Mouse (Mus musculus) thymus, postnatal 0 days (tissue): ENCODE data around the gene Pgpep1. TPM values are rescaled to one million over a fixed set of nuclear protein-coding genes. Genes with fewer than 3 reads are reported as not detected.

Source experiments
- DNase-seq: peaks from one replicate; pipeline ENCODE4 v3.0.0-alpha.2; 2015; ENCODE audit warnings: low spot score
- polyA plus RNA-seq: library from polyadenylated mRNA; unstranded; fragments of >200 nt; fragmentation: Nextera tagmentation; extraction: Ambion mirVana; gene quantifications from 2 replicates; pipeline ENCODE4 v1.2.1, GENCODE M21; 2015

Pgpep1 gene
- 33.2 and 43.0 TPM in 2 replicates for polyA plus RNA-seq

DNA sequence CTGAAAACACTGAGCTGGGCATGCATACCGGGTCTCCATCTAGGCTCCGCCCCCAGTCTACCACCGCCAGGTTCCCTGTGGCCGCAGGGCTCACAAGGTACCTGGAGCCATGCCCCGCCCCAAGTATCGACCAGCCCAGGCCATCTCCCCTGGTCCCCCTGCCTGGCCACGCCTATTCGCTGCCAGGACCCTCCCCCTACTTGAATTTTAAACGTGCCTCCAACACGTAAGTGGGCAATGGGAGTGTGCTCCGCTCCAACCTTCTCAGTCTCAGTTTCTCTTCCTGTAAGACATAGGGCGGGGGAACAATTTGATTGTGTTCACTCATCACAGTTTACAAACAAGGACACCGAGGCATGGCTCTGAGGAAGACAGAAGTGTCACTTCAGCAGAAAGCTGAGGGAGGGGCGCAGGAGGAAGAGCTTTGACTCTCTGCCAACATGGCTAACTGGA is at the start of gene Pgpep1:
Gene Pgpep1, minus strand, starts transcription at position 116 of the 453 bp plus-strand sequence.
- DNase-seq = peak; percentile 45

DNA sequence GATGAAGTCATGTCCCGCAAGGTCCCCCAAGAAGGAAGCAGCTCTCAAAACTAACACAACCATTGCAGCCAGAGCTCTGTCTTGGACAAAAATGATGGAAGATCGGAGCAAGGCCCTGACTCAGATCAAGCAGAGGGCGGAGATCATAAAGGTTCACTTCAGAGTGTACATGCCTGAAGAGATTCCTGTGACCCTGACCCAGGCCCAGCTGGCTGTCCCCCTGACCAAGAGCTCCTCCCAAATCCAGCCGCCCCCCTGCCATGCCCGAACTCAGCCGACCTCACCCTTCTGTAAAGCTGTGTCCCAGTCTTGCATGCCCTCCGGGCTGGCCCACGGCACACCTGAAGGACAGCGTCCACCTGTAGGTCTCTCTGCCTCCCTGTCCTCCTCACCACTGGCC is 49.6 kb upstream of the Pgpep1 start:
- no peak for DNase-seq

DNA sequence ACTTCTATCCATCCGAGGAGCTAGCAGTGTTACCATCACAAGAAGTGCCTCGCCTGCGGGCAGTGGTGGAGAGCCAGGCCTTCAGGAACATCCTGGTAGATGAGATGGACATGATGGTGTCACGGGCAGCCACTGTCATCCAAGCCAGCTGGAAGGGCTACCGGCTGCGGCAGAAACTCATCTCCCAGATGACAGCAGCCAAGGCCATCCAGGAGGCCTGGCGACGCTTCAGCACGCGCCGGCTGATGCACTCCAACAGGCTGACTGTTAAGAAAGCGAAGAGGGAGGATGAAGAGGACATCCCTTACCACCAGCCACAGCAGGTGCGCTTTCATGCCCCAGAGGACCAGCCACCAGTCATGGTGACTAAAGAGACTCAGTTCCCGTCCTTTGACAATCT is 48.1 kb upstream of the Pgpep1 start:
- DNase-seq = no peak

DNA sequence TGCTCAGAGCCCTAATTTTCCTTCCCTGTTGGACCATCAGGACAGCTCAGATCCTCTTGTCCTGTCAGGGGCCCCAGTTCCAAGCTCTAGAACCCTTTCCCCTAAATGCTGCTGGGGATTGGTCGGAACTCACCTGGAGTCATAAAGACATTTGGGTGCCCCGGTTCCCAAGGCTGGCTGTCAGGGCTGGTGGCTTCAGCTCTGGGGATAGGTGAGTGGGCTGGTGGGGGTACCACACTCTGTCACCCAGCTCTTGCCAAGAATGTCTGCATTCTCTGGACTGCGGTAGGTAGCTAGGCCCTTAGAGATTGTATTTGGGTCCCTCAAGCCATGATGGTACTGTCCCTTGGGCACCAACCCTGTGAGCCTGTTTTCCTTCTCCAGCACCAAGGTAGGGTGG is 43.1 kb upstream of the Pgpep1 start, which contains the start of gene Iqcn:
Gene Iqcn, plus strand, starts transcription at position 171 of the 400 bp plus-strand sequence.
- no peak for DNase-seq

DNA sequence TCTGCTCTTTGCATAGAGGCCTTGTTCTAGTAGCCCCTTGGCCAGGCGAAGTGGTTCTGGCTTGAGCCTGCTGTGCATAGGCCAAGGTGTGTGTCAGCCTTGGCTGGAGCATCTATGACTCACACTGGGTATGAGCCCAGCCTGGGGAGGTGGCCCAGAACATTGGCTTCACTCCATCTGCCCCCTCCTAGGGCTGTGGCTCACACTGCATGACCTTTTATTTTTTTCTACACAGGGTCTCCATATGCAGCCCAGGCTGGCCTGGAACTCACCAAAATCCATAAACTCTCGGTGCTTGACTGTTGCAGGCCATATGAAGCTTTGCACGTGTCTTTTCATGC is 42.6 kb upstream of the Pgpep1 start:
- no peak for DNase-seq

DNA sequence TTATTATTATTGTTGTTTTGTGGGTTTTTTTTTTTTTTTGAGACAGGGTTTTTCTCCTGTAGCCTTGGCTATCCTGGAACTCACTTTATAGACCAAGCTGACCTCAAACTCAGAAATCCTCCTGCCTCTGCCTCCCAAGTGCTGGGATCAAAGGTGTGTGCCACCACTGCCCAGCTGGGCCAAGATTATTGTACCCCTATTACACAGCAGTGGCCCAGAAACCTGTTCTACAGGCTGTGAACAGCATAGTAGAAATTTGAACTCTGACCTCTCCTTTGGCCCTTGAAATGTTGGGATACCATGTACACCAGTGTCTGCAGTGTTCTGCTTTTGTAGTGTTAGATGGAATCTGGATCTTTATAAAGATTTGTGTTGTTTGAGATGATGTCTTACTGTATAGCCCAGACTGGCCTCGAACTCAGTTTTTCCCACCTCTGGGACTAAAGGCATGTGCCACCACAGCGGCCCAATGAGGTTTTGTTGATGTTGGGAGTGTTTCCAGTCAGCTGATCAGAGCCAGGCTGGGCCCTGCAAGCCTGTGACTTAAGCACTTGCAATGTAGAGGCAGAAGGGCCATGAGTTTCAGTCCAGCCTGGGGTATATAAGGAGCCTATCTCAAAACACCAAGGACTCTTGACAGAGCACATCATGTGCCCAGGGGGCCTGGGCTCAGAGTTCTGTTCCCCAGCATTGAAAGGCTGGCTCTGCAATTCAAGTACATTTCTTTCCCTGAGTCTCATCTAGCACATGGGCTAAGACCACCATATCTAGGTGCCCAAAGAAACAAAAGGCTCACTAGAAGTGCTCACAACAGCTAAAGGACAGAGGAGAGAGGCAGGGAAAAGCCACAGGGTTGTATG is 42.0 kb upstream of the Pgpep1 start:
- DNase-seq = no peak

DNA sequence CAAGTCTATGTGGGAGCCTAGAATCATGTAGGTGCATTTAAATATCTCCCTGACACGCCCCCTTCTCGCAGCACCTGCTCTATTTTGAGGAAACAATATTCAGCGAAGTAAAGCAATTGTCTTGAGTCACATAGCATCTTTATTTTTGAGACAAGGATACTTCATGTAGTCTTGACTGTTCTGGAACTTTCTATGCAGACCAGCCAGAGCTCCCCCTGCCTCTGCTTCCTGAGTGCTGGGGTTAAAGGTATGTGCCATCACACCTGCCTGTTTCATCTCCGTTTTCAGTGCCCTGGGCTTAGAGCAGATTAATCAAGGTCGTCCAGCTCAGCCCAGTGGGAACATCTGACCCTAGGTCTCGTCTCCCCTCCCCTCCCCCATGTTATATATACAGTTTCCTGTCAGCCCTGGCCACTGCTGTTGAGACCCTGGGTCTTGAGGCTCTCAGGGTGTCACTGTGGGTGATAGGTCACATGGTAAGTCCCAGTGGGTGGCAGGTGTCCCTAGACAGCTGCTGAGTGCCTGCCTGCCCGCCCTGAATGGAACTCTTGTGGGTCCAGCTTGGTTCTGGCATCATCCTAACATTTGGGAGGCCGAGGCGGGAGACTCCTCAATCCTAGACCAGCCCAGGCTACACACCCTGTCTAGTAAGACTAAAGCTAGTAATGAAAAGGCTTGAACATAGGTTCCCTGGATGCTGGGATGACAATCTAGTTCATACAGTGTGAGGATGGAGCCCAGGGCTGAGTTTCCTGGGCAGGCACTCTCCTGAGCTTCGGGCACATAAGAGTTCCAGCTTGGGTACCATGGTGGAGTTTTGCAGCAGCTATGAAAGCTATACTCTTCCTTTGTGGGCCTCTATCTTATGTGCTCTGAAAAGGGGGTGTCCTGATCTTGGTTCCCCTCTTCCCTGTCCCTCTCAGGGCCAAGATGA is 41.1 kb upstream of the Pgpep1 start:
- no peak for DNase-seq

DNA sequence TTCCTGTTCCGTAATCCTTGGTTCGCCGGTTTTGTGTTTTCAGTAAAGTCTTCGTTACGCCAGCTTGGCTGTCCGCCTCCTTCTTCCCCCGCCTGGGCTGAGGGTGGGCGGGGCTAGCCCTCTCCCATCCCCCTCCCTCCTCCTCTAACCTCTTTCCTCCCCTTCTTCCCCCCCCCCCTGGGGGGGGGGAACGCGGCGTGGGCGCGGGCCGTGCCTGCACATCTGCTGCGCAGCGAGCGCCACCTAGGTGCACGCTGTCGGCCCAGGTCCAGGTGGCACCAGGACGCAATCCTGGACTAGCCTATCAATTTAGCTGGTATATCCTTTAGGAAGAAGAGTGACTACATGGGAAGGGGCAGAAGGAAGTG is 40.4 kb upstream of the Pgpep1 start:
- DNase-seq = peak; percentile 96

DNA sequence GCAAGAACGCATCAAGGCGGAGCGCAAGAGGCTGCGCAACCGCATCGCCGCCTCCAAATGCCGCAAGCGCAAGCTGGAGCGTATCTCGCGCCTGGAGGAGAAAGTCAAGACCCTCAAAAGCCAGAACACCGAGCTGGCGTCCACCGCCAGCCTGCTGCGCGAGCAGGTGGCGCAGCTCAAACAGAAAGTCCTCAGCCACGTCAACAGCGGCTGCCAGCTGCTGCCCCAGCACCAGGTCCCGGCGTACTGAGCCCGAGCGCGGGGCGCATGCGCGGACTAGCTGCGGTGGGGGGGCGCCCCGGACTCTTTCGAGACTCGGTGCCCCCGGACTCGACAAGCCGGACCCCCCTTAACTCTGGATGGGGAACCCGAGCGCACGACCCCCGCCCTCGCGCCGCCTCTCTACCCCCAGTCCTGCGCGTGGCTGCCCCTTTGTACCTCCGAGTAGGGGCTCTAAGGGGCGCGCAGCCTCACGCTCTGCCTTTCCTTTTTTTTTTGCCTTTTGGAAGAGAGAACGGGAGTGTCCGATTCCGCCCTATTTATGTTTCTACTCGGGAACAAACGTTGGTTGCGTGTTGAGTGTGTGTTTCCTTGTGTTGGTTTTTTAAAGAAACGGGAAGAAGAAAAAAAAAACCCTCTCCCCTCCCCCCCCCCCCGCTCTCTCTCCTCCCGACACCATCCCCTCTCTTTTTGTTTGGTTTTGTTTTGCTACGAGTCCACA is 39.8 kb upstream of the Pgpep1 start:
- DNase-seq = peak; percentile 90

DNA sequence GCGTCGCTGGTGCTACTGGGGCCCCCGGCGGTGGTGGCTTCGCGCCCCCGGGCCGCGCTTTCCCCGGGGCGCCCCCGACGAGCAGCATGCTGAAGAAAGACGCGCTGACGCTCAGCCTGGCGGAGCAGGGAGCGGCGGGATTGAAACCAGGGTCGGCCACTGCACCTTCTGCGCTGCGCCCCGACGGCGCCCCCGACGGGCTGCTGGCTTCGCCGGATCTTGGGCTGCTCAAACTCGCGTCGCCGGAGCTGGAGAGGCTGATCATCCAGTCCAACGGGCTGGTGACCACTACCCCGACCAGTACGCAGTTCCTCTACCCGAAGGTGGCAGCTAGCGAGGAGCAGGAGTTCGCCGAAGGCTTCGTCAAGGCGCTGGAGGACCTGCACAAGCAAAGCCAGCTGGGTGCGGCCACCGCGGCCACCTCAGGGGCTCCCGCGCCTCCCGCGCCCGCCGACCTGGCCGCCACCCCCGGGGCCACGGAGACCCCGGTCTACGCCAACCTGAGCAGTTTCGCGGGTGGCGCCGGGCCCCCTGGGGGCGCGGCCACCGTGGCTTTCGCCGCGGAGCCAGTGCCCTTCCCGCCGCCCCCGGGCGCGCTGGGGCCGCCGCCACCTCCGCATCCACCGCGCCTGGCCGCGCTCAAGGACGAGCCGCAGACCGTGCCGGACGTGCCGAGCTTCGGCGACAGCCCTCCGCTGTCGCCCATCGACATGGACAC is 39.1 kb upstream of the Pgpep1 start:
- no peak for DNase-seq

DNA sequence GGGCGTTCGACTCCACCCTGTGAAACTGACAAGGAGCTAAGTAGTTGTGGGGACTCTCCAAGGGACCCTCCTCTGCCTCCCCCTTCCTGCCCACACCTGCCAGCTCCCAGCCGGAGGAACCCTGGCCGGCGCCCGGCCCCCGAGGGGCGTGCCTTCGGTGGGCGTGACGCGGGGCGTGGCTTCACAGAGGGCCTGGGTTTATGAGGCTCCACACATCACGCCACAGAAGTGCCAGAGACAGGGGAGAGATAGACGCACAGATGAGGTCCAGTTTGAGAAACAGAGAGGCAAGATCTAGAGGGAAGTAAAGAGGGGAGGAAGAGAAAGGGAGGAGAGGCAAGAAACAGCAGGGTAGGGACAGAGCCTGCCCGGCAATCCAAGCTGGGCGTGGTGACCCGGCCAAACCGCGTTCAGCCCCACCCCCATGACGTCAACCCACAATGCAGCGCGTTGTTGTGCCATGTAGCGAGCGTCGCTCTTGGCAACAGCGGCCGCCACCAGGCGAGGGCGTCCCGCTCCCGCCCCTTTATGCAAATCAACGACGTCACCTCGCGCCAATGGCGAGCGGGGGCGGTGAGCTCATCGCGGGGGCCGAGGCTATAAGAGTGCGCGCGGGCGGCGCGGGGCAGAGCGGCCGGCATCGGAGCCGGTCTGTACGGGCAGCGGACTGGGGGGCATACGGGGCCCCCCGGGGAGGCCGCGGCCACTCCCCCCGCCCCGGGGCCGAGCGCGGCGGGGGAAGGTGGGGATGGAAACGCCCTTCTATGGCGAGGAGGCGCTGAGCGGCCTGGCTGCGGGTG is 38.3 kb upstream of the Pgpep1 start, which contains the start of gene Jund:
Gene Jund, plus strand, starts transcription at position 640 of the 800 bp plus-strand sequence.
- DNase-seq = peak; percentile 100

DNA sequence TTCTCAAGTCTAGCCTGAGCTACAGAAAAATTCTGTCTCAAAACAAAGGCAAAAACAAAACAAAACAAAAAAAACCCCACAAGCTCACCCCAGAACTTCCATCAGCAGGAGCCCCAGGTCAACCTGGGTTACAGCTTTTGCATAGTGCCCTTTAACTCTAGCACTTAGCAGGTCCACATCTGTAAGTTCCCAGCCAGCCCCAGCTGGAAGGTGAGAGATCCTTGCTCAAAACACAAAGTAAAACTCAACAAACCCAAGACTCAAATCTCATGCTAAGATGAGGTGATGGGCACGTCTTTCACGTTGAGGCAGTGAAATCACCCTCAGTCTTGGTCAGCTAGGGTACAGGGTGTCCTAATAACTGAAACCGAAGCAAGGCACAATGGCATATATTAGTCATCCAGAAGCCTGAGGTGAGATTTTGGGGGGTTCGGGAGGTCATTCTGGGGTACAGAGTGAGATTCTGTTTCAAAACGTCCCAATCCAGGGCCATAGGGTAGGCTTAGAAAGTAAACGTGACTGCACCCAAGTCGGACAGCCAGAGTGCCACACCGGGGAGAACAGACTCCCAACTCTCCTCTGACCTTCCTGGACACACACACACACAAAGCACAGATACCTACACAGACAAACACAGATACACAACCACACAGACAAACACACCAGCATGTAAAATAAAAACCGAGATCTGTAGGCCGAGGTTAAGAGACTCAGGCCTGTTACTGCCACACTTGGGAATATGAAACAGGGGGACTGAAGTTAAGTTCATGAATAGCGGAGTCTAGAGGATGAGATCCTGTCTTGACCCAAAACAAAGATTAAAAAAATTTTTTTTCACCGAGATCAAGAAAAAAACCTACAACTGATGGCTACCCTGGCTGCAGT is 37.4 kb upstream of the Pgpep1 start:
- no peak for DNase-seq

DNA sequence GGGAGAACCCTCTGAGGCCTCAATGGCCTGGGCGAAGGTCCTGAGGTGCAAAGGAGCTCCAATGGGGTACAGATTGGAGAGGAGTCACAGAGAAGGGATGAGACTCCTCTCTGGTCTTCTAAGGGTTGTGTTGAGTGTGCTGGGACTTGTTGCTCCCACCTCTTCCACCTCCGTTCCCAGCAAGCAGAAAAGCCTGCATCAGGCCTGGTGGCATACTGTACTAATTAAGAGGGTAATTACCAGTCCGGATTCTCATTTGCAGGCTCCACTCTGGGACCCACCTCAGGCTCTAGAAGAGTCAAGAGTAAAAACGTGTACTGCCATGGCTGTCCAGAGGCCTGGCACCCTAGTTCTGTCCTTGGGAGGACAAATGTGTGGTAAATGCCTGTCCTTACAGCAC is 36.8 kb upstream of the Pgpep1 start:
- DNase-seq = no peak

DNA sequence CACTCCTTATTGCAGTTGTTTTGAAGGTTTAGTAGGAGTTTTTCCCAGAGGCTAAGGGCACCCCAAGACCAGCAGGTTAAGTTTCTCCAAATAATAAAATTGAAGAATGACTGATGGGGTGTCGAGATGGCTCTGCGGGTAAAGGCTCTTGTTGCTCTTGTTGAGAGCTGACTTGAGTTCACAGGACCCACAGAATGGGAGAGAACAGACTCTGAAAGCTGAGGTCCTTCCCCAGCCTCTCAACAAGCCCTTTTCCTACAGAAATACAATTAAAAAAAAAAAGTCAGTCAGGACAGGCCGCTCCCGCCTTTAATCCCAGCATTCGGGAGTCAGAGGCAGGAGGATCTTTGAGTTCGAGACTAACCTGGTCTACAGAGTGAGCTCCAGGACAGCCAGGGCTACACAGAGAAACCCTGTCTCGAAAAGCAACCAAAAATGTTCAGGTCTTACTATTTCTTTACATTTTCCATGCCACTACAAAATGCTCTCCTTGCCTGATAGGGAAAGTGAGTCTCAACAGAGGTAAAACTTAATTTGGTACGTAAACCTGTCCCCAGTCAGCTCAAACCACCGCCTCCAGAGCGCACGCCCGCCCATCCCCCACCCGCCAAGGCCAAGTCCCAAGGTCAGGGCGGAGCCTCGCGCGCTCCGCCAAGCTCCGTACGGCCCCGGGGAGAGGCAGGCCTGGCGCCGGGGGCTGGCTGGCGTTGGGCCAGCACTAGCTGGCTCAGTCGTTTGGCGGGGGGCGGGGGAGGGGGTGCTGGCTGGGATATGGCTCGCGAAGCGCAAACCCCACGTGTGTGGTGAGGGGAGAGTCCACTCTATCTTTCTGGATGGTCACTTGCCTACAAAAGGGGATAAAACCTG is 36.1 kb upstream of the Pgpep1 start:
- peak; percentile 80 for DNase-seq

DNA sequence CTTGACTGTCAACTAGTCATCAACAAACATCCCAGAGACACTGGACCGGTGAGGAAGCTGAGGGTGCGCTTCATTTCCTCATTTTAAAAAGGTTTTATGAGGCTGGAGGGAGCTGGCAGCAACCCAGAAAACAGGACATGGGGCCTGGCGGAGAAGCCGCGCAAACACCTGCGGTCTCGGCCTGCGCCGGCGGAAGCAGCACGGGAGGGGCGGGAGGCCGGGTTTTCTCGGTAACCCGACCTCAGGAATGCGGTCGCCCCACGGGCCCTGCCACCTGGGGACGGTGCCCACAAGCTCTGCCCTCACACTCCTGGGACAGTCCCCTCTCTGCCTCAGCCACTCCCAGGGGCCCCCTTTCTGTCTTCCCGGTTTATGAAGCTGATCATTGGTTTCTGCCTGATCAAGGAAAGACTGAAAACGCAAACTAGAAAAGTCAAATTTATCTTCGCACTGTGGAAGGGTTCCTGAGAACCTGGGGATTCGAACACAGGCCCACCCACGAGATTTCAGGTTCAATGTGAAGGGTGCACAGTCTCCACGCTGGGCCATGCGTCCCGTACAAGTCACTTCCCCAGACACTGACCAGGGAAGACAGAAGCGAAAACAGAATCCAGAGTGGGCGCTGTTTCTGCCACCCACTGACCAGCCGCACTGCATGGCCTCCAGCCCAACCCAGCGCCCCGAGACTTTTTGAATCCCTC is 35.3 kb upstream of the Pgpep1 start:
- DNase-seq = peak; percentile 75

DNA sequence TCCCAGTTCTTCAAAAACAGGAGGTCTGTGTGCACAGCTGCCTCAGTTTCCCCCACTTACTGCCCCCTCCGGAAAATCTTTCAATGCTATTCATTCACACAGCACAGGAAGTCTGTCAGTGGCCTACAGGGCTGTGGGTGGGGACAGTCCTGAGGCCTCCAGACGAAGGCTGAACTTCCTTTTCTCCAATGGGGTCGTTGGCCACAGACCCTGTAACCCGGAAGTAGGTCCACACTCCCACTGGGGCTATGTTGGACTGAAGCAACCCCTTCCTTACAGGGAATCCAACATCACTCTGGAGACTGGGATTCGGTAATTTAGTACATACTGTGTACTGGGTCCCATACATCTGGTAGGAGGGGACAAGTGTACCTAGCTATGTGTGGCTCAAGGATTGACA is 33.4 kb upstream of the Pgpep1 start:
- DNase-seq = no peak

DNA sequence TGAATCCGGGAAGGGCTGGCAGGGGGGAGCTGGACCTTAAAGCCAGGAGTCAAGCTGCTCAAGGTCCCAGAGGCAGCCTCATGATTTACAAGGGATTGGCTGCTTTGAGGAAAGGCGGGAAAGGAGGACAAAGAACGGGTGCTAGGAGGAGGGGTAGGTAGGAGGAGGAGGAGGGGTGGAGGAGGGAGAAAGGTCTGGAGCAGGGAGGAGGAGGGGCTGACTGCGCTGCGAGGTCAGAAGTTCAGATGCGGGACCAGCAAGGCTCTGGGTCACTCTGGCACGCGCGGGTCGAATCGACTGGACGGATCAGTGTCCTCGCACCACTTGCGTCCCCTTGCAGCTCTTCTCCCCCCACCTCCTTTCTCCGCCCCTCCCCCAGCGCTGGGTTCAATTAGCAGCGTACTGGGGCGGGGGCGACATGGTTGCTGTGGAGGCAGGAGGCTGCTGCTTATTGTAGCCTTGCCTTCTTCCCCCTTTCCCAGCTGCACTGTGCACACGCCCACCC is 31.6 kb upstream of the Pgpep1 start:
- DNase-seq = no peak
